16 mouse cellular contexts compared by ENCODE assay signal in genomic region chr5:44686344-44686743, GRCm38 (mm10).
DNase-seq lines count a peak whose midpoint lies in the region; ATAC-seq and TF ChIP-seq lines count a peak whose summit lies in the region.
"Had no signal": no experiment of that assay in that cellular context is flagged by ENCODE, and none has a peak within 500 bp of the region (broad histone marks: within the 10 kb centered on the region; RNA-seq: fewer than 3 reads in every experiment).

No protein-coding gene starts in this region.

- H3K4me1 ChIP-seq in kidney, postnatal 0 days (replicated peaks; ENCODE audit: insufficient read depth, low read length): no peaks in the 10 kb centered on the region
- H3K4me1 ChIP-seq in embryonic facial prominence, embryonic 10.5 days: peaks cover 17% of the 10 kb centered on the region
- peaks cover 5% of the 10 kb centered on the region for H3K4me1 ChIP-seq in intestine, embryonic 14.5 days (replicated peaks; ENCODE audit: control insufficient read depth, insufficient read depth, low read length)
- H3K4me1 ChIP-seq in stomach, embryonic 14.5 days (ENCODE audit: control insufficient read depth, insufficient read depth, low read length): 0 out of 2 replicates have a peak, but pooled peaks cover 9% of the 10 kb centered on the region
- no peaks in the 10 kb centered on the region for H3K4me1 ChIP-seq in midbrain, embryonic 11.5 days (ENCODE audit: control insufficient read depth, insufficient read depth, low read length)
- H3K4me1 ChIP-seq: liver, embryonic 12.5 days; midbrain, embryonic 15.5 days had no signal

- no peaks in the 10 kb centered on the region for H3K9me3 ChIP-seq in kidney, postnatal 0 days (replicated peaks; ENCODE audit: low read length)
- no peaks in the 10 kb centered on the region for H3K9me3 ChIP-seq in embryonic facial prominence, embryonic 10.5 days
- no peaks in the 10 kb centered on the region for H3K9me3 ChIP-seq in intestine, embryonic 14.5 days (ENCODE audit: control insufficient read depth, low read length)
- no peaks in the 10 kb centered on the region for H3K9me3 ChIP-seq in stomach, embryonic 14.5 days (ENCODE audit: control insufficient read depth, low read depth, low read length)
- no peaks in the 10 kb centered on the region for H3K9me3 ChIP-seq in midbrain, embryonic 11.5 days (ENCODE audit: control insufficient read depth, low read length)
- H3K9me3 ChIP-seq: forebrain, embryonic 12.5 days; hindbrain, embryonic 12.5 days; liver, embryonic 12.5 days; midbrain, embryonic 15.5 days had no signal

- H3K9ac ChIP-seq in kidney, postnatal 0 days (ENCODE audit: low read depth, low read length): no peak overlapping the region
- H3K9ac ChIP-seq in intestine, embryonic 14.5 days (ENCODE audit: low read length): no peak overlapping the region
- H3K9ac ChIP-seq in stomach, embryonic 14.5 days (replicated peaks; ENCODE audit: low read depth, low read length): no peak overlapping the region
- no peak overlapping the region for H3K9ac ChIP-seq in midbrain, embryonic 11.5 days (ENCODE audit: low read length)
- H3K9ac ChIP-seq: forebrain, embryonic 12.5 days; hindbrain, embryonic 12.5 days; liver, embryonic 12.5 days; midbrain, embryonic 15.5 days had no signal

- WGBS in kidney, postnatal 0 days: 51% methylated on average over 6 of the region's 6 CpGs
- 83% methylated on average over 6 of the region's 6 CpGs for WGBS in embryonic facial prominence, embryonic 10.5 days
- WGBS in intestine, embryonic 14.5 days: 19% methylated on average over 6 of the region's 6 CpGs
- 44% methylated on average over 6 of the region's 6 CpGs for WGBS in stomach, embryonic 14.5 days
- WGBS in midbrain, embryonic 11.5 days: 82% methylated on average over 6 of the region's 6 CpGs

- H3K27ac ChIP-seq in kidney, postnatal 0 days: peak overlapping the region; percentile 26; the same call in 1 of the 2 replicates
- peak overlapping the region; percentile 25 for H3K27ac ChIP-seq in embryonic facial prominence, embryonic 10.5 days (replicated peaks)
- H3K27ac ChIP-seq in intestine, embryonic 14.5 days (ENCODE audit: low read depth): peak overlapping the region; percentile 48; the same call in 1 of the 2 replicates
- no peak overlapping the region; the same call in 1 of the 2 replicates for H3K27ac ChIP-seq in stomach, embryonic 14.5 days (ENCODE audit: low read length)
- no peak overlapping the region for H3K27ac ChIP-seq in midbrain, embryonic 11.5 days (ENCODE audit: low read depth, low read length)
- H3K27ac ChIP-seq: forebrain, embryonic 12.5 days; gastrocnemius, adult 2 months; hindbrain, embryonic 12.5 days; liver, embryonic 12.5 days; midbrain, embryonic 15.5 days had no signal

- H3K4me3 ChIP-seq in kidney, postnatal 0 days (replicated peaks; ENCODE audit: low read depth, low read length): no peak overlapping the region
- no peak overlapping the region for H3K4me3 ChIP-seq in embryonic facial prominence, embryonic 10.5 days
- no peak overlapping the region for H3K4me3 ChIP-seq in intestine, embryonic 14.5 days (ENCODE audit: low read depth, low read length)
- no peak overlapping the region for H3K4me3 ChIP-seq in stomach, embryonic 14.5 days (ENCODE audit: low read depth, low read length)
- H3K4me3 ChIP-seq in midbrain, embryonic 11.5 days (ENCODE audit: low read depth, low read length): no peak overlapping the region
- H3K4me3 ChIP-seq: forebrain, embryonic 12.5 days; gastrocnemius, adult 2 months; hindbrain, embryonic 12.5 days; liver, embryonic 12.5 days; midbrain, embryonic 15.5 days had no signal

- ATAC-seq in kidney, postnatal 0 days (replicated peaks; ENCODE audit: low FRiP score, low read depth): no peak; the same call in 1 of the 2 replicates
- ATAC-seq in intestine, embryonic 14.5 days (replicated peaks; ENCODE audit: low FRiP score, low TSS enrichment, low read depth): peak; percentile 68
- 0 out of 2 replicates have a peak, but pooled peaks have one; percentile 23 for ATAC-seq in stomach, embryonic 14.5 days (ENCODE audit: insufficient number of reproducible peaks, insufficient read depth, low FRiP score, low read depth)
- no peak for ATAC-seq in midbrain, embryonic 11.5 days (ENCODE audit: low FRiP score)
- ATAC-seq: liver, embryonic 12.5 days; midbrain, embryonic 15.5 days had no signal

- no peaks in the 10 kb centered on the region for H3K36me3 ChIP-seq in kidney, postnatal 0 days (ENCODE audit: insufficient read depth, low read length)
- H3K36me3 ChIP-seq in embryonic facial prominence, embryonic 10.5 days (replicated peaks): no peaks in the 10 kb centered on the region
- no peaks in the 10 kb centered on the region for H3K36me3 ChIP-seq in intestine, embryonic 14.5 days (ENCODE audit: control insufficient read depth, insufficient read depth, low read length)
- no peaks in the 10 kb centered on the region for H3K36me3 ChIP-seq in stomach, embryonic 14.5 days (ENCODE audit: control insufficient read depth, insufficient read depth, low read length)
- H3K36me3 ChIP-seq in midbrain, embryonic 11.5 days (ENCODE audit: control insufficient read depth, insufficient read depth, low read length): no peaks in the 10 kb centered on the region
- H3K36me3 ChIP-seq: forebrain, embryonic 12.5 days; hindbrain, embryonic 12.5 days; liver, embryonic 12.5 days; midbrain, embryonic 15.5 days had no signal

- no peak overlapping the region for H3K4me2 ChIP-seq in kidney, postnatal 0 days (ENCODE audit: low read length)
- no peak overlapping the region for H3K4me2 ChIP-seq in intestine, embryonic 14.5 days (ENCODE audit: low read length)
- no peak overlapping the region for H3K4me2 ChIP-seq in stomach, embryonic 14.5 days (replicated peaks; ENCODE audit: low read depth, low read length)
- H3K4me2 ChIP-seq in midbrain, embryonic 11.5 days: no peak overlapping the region
- H3K4me2 ChIP-seq: forebrain, embryonic 12.5 days; heart, embryonic 11.5 days; hindbrain, embryonic 12.5 days; liver, embryonic 12.5 days; midbrain, embryonic 15.5 days had no signal

- DNase-seq in kidney, postnatal 0 days (ENCODE audit: low spot score): peak; percentile 59
- no peak for DNase-seq in kidney, adult 18-20 months
- DNase-seq in embryonic facial prominence, embryonic 10.5 days (ENCODE audit: low spot score): peak; percentile 46
- peak; percentile 63 for DNase-seq in intestine, embryonic 14.5 days (ENCODE audit: low spot score)
- DNase-seq in spleen, postnatal 10 days (ENCODE audit: low spot score in 2 of 2): no peak
- DNase-seq in midbrain, embryonic 11.5 days (ENCODE audit: low spot score, missing footprints): no peak
- DNase-seq: cerebellum, postnatal 36 days; gastrocnemius, adult 2 months; kidney, postnatal 25 days; lung, postnatal 14 days had no signal

- TF ChIP-seq CTCF in kidney, postnatal 0 days (IDR thresholded peaks at IDR 0.05; ENCODE audit: low read depth): no peak

- H3K27me3 ChIP-seq in kidney, postnatal 0 days (ENCODE audit: insufficient read depth, low read length): no peaks in the 10 kb centered on the region
- no peaks in the 10 kb centered on the region for H3K27me3 ChIP-seq in embryonic facial prominence, embryonic 10.5 days (replicated peaks; ENCODE audit: low read depth, poor library complexity, severe bottlenecking)
- no peaks in the 10 kb centered on the region for H3K27me3 ChIP-seq in intestine, embryonic 14.5 days (replicated peaks; ENCODE audit: control insufficient read depth, insufficient read depth, low read length)
- H3K27me3 ChIP-seq in stomach, embryonic 14.5 days (ENCODE audit: control insufficient read depth, insufficient read depth, low read length): no peaks in the 10 kb centered on the region
- H3K27me3 ChIP-seq in midbrain, embryonic 11.5 days (ENCODE audit: control insufficient read depth, insufficient read depth, low read length): no peaks in the 10 kb centered on the region
- H3K27me3 ChIP-seq: forebrain, embryonic 12.5 days; hindbrain, embryonic 12.5 days; liver, embryonic 12.5 days; midbrain, embryonic 15.5 days had no signal

Comparison
In these comparisons a context has a peak if more than half of its experiments do, and no peak if none do; other contexts are left out.
1. DNase-seq: peak in kidney, postnatal 0 days (single experiment), embryonic facial prominence, embryonic 10.5 days (single experiment) and intestine, embryonic 14.5 days (single experiment); none in kidney, adult 18-20 months (single experiment), spleen, postnatal 10 days (0 of 2) and midbrain, embryonic 11.5 days (single experiment).
2. ATAC-seq: peak in intestine, embryonic 14.5 days (single experiment) and stomach, embryonic 14.5 days (single experiment); none in kidney, postnatal 0 days (single experiment) and midbrain, embryonic 11.5 days (single experiment).
3. H3K27ac ChIP-seq: peak in kidney, postnatal 0 days (single experiment), embryonic facial prominence, embryonic 10.5 days (single experiment) and intestine, embryonic 14.5 days (single experiment); none in stomach, embryonic 14.5 days (single experiment) and midbrain, embryonic 11.5 days (single experiment).